Mouse (Mus musculus) midbrain, embryonic 13.5 days (tissue): Measurements from ENCODE around the gene Cdhr1. TPM values are rescaled to one million over a fixed set of nuclear protein-coding genes. Genes with fewer than 3 reads are reported as not detected.
A peak's percentile ranks its signal among the peaks of the same experiment; 100 is the strongest.

Experiments used
- ATAC-seq: fragments of 200-750 bp; cut with Nextera tagmentation; 2 replicates; pipeline ENCODE4 v1.8.0; 2017; ENCODE audit warnings: mild to moderate bottlenecking, moderate TSS enrichment, moderate library complexity
- H3K27ac ChIP-seq: fragments of 300-500 bp; sonication (generic); 2 replicates; pipeline ENCODE4 v1.5.1; 2015; ENCODE audit warnings: inconsistent platforms, mild to moderate bottlenecking, moderate library complexity
- H3K27me3 ChIP-seq: fragments of 300-500 bp; sonication (generic); 2 replicates; pipeline ENCODE4 v1.6.1; 2015; ENCODE audit warnings: mild to moderate bottlenecking, inconsistent platforms
- H3K36me3 ChIP-seq: fragments of 300-500 bp; sonication (generic); 2 replicates; pipeline ENCODE4 v1.6.1; 2015; ENCODE audit warnings: mild to moderate bottlenecking, inconsistent platforms
- H3K4me1 ChIP-seq: fragments of 300-500 bp; sonication (generic); replicated peaks from 2 replicates; pipeline ENCODE4 v1.6.1; 2015; ENCODE audit warnings: inconsistent platforms
- H3K4me2 ChIP-seq: fragments of 300-500 bp; sonication (generic); replicated peaks from 2 replicates; pipeline ENCODE4 v1.6.1; 2015; ENCODE audit warnings: moderate library complexity, mild to moderate bottlenecking, inconsistent platforms
- H3K4me3 ChIP-seq: fragments of 300-500 bp; sonication (generic); replicated peaks from 2 replicates; pipeline ENCODE4 v1.5.1; 2015; ENCODE audit warnings: mild to moderate bottlenecking, inconsistent platforms
- H3K9ac ChIP-seq: fragments of 300-500 bp; sonication (generic); replicated peaks from 2 replicates; pipeline ENCODE4 v1.6.1; 2015; ENCODE audit warnings: mild to moderate bottlenecking, inconsistent platforms
- H3K9me3 ChIP-seq: fragments of 300-500 bp; sonication (generic); 2 replicates; pipeline ENCODE4 v1.6.1; 2016; ENCODE audit warnings: mild to moderate bottlenecking, inconsistent platforms
- WGBS: fragments of 180-500 bp; shearing (Covaris S2); methylation state at CpG from one replicate; pipeline ENCODE4 v1.1.7; 2015; 5-methylcytosine and 5-hydroxymethylcytosine counted together
- polyA plus RNA-seq: library from polyadenylated mRNA; unstranded; fragments of >200 nt; fragmentation: Nextera tagmentation; extraction: Ambion mirVana; gene quantifications from 2 replicates; pipeline ENCODE4 v1.2.1, GENCODE M21; 2015

The Cdhr1 gene
- polyA plus RNA-seq, 1 experiment from 2014 or later: 0.40 TPM

- no peak overlapping the region for H3K4me3 ChIP-seq
- no peak for ATAC-seq
- 0 out of 2 replicates have a peak, but pooled peaks cover 4% of the 10 kb centered on the region for H3K27me3 ChIP-seq
- H3K4me2 ChIP-seq: no peak overlapping the region
- H3K9me3 ChIP-seq: no peaks in the 10 kb centered on the region
- WGBS: 72% methylated on average over 2 of the region's 2 CpGs
- H3K27ac ChIP-seq: no peak overlapping the region
- H3K4me1 ChIP-seq: no peaks in the 10 kb centered on the region
- H3K36me3 ChIP-seq: no peaks in the 10 kb centered on the region
- H3K9ac ChIP-seq: no peak overlapping the region
Observed at GRCm38 (mm10) chr14:37066636-37067035, 31.5 kb downstream of the Cdhr1 start.

- 62% methylated on average over 2 of the region's 2 CpGs for WGBS
- Histone ChIP-seq H3K27ac (no peak overlapping the region), H3K4me1 (no peaks in the 10 kb centered on the region), H3K9me3 (no peaks in the 10 kb centered on the region), H3K4me3 (no peak overlapping the region), H3K36me3 (no peaks in the 10 kb centered on the region), H3K27me3 (0 out of 2 replicates have a peak, but pooled peaks cover 4% of the 10 kb centered on the region), H3K9ac (no peak overlapping the region), H3K4me2 (no peak overlapping the region)
- no peak for ATAC-seq
Observed at GRCm38 (mm10) chr14:37064849-37065248, 33.3 kb downstream of the Cdhr1 start.

GRCm38 (mm10) chr14:37048914-37049410, 49.2 kb downstream of the Cdhr1 start, which contains the start of gene Rgr:
TSS of gene Rgr (minus strand) at chr14:37048964.
- Histone ChIP-seq H3K9me3 (no peaks in the 10 kb centered on the region), H3K27ac (no peak within 1 kb of the TSS), H3K9ac (no peak within 1 kb of the TSS), H3K4me2 (no peak within 1 kb of the TSS), H3K27me3 (no peaks in the 10 kb centered on the region), H3K36me3 (no peaks in the 10 kb centered on the region), H3K4me1 (no peaks in the 10 kb centered on the region), H3K4me3 (no peak within 1 kb of the TSS)
- no peak for ATAC-seq
- WGBS: 40% methylated on average over 1 of the region's 1 CpGs

GRCm38 (mm10) chr14:37034432-37034831, 63.7 kb downstream of the Cdhr1 start:
- Histone ChIP-seq H3K9me3 (no peaks in the 10 kb centered on the region), H3K27ac (no peak overlapping the region), H3K4me1 (peaks cover 9% of the 10 kb centered on the region; the same call in 1 of the 2 replicates), H3K4me3 (no peak overlapping the region), H3K36me3 (no peaks in the 10 kb centered on the region), H3K4me2 (no peak overlapping the region), H3K27me3 (no peaks in the 10 kb centered on the region), H3K9ac (no peak overlapping the region)
- 54% methylated on average over 5 of the region's 5 CpGs for WGBS
- ATAC-seq: no peak

GRCm38 (mm10) chr14:37033241-37033640, 64.9 kb downstream of the Cdhr1 start:
- no peak overlapping the region for H3K4me2 ChIP-seq
- H3K9me3 ChIP-seq: no peaks in the 10 kb centered on the region
- H3K9ac ChIP-seq: no peak overlapping the region
- no peak overlapping the region for H3K4me3 ChIP-seq
- peaks cover 9% of the 10 kb centered on the region; the same call in 1 of the 2 replicates for H3K4me1 ChIP-seq
- no peak overlapping the region for H3K27ac ChIP-seq
- peak; percentile 55 for ATAC-seq
- no peaks in the 10 kb centered on the region for H3K36me3 ChIP-seq
- no peaks in the 10 kb centered on the region for H3K27me3 ChIP-seq
- 14% methylated on average over 7 of the region's 7 CpGs for WGBS

DNA sequence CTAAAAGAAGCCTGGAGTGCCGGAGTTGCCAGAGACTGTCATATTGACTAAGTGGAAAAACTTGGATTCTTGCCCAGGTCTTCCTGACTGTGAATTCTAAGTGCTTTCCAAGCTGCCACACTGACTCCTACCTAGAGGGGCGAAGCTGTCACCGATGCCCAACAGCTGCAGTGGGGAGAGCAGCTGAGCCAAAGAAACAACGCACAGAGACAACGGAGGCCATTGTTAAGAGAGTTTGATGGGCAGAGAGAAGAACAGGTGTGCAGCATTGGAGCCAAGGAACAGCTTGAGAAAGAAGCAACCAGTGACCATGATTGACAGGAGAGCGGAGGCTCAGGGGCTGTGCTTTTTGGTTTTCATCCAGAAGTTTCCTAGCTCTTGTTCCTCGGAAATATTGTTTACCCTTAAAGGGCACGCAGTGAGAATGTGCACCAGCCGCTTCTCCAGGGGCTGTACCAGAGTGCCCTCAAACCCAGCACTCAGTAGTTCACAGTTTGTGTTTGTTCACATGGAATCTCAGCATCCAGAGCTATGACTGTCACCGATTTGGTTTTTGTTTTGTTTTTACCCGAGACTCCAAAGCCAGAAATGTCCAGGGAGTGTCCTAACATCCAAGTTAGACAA, 65.6 kb downstream of the Cdhr1 start:
- H3K9ac ChIP-seq: no peak overlapping the region
- H3K36me3 ChIP-seq: no peaks in the 10 kb centered on the region
- H3K4me3 ChIP-seq: no peak overlapping the region
- H3K4me2 ChIP-seq: no peak overlapping the region
- peak; percentile 62; the same call in 1 of the 2 replicates for ATAC-seq
- 66% methylated on average over 11 of the region's 11 CpGs for WGBS
- no peak overlapping the region for H3K27ac ChIP-seq
- peaks cover 9% of the 10 kb centered on the region; the same call in 1 of the 2 replicates for H3K4me1 ChIP-seq
- no peaks in the 10 kb centered on the region for H3K27me3 ChIP-seq
- no peaks in the 10 kb centered on the region for H3K9me3 ChIP-seq

GRCm38 (mm10) chr14:37028555-37028954, 69.6 kb downstream of the Cdhr1 start:
- Histone ChIP-seq H3K4me3 (no peak overlapping the region), H3K27me3 (no peaks in the 10 kb centered on the region), H3K9ac (no peak overlapping the region), H3K4me1 (peaks cover 9% of the 10 kb centered on the region; the same call in 1 of the 2 replicates), H3K27ac (no peak overlapping the region), H3K4me2 (no peak overlapping the region), H3K36me3 (no peaks in the 10 kb centered on the region), H3K9me3 (no peaks in the 10 kb centered on the region)
- ATAC-seq: no peak
- 88% methylated on average over 3 of the region's 3 CpGs for WGBS

DNA sequence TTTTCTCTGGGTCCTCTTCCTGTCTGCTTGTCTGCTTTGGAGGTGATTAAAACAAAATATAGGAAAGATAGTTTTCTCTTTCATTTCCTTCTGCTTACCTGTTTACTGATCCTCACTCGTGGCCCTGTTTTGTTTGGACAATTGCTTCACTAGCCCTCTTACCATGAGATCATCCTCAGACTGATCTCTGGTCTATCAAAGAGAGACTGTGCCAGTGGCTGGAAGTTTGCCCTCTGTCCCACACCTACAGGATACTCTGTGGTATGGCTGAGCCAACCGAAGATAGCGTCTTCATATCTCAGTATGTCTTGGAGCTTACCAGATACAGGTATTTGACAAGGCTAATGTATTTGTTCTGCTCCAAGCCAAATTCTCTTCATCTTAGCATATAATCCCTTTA, 70.2 kb downstream of the Cdhr1 start:
- H3K9ac ChIP-seq: no peak overlapping the region
- H3K4me1 ChIP-seq: peaks cover 7% of the 10 kb centered on the region; the same call in 1 of the 2 replicates
- no peaks in the 10 kb centered on the region for H3K36me3 ChIP-seq
- ATAC-seq: no peak
- 92% methylated on average over 3 of the region's 3 CpGs for WGBS
- H3K27me3 ChIP-seq: no peaks in the 10 kb centered on the region
- H3K4me2 ChIP-seq: no peak overlapping the region
- H3K4me3 ChIP-seq: no peak overlapping the region
- no peak overlapping the region for H3K27ac ChIP-seq
- no peaks in the 10 kb centered on the region for H3K9me3 ChIP-seq

Other genes with a start within 250 kb of the Cdhr1 start
- gene Ccser2, start 129.6 kb downstream of the Cdhr1 start, polyA plus RNA-seq: 64.1 and 65.8 TPM in 2 replicates
- not detected in 2 replicates for gene Rgr, start 49.4 kb downstream of the Cdhr1 start, polyA plus RNA-seq
- gene Lrit1, start 43.5 kb downstream of the Cdhr1 start, polyA plus RNA-seq: not detected in 2 replicates
- 0.05 TPM in 1 of 2 replicates, not detected in the other for gene Lrit2, start 30.4 kb downstream of the Cdhr1 start, polyA plus RNA-seq
- gene 2610528A11Rik, start 15.7 kb upstream of the Cdhr1 start, polyA plus RNA-seq: not detected in 2 replicates
- 179 and 188 TPM in 2 replicates for gene Ghitm, start 36.9 kb upstream of the Cdhr1 start, polyA plus RNA-seq